Mouse (Mus musculus): ENCODE data around the gene Ccr6.

The Ccr6 gene

GRCm38 (mm10) chr17:8234537-8234936, 1.3 kb upstream of the Ccr6 start:
- DNase-seq, result no peak

DNA sequence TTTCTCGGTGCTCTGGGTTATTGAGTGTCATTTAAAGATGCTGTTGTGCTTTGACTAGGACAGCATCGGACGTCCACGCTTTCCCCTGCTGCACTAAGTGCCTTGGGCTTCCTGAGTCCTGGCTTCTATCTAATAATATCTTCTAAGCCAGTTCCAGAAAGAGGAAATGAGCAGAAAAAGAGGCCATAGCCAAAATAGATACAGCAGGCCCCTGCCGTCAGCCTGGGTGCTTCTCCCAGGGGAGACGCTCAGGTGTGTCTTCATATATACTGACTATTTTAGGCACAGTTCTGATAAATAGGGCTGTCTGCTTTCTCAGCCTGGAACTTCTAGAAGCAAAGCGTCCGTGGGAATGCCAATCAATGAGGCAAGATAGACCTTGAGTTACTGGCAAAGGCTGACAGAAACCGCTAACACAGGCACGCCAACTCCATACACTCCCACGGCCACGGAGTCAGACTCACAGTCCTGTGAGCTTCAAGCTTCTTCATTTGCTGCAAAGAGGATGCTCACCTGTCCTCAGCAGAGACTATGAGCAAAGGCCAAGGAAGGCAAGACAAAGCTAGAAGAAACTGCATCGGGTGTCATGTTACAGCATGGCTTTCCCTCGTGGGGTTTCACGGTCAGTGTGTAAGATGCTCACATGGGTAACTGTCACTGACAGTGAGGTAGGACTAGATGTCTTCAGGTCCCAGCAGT, 2.3 kb downstream of the Ccr6 start:
- no peak for DNase-seq

- no peak for DNase-seq
Measured at GRCm38 (mm10) chr17:8239561-8239960, 3.7 kb downstream of the Ccr6 start.

- DNase-seq, result no peak
Measured at GRCm38 (mm10) chr17:8240517-8240916, 4.7 kb downstream of the Ccr6 start.

- no peak for DNase-seq
Measured at GRCm38 (mm10) chr17:8241645-8242044, 5.8 kb downstream of the Ccr6 start.

GRCm38 (mm10) chr17:8242186-8242585, 6.3 kb downstream of the Ccr6 start:
- no peak for DNase-seq

DNA sequence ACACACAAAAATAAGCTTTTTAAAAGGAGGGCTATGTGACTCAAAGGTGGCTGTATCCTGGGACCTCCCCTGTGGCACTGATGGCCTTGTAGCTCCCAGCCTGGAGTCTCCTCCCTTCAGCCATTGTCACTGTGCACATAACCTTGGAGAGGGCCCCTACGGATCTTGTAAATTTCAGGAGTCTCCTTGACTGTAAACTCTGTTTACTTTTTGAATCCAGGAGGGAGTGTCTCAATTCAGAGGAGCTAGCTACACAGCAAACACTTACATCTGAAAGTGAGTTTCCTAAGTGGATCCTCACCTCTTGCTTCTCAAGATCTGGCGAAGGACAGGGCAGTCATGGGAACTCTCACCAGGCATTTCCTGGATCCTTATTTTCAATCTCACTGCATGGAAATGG, 8.3 kb downstream of the Ccr6 start:
- DNase-seq, result peak; percentile 31

- no peak for DNase-seq
Measured at GRCm38 (mm10) chr17:8246102-8246754, 10.4 kb downstream of the Ccr6 start.

- no peak for DNase-seq
Measured at GRCm38 (mm10) chr17:8251704-8252103, 15.9 kb downstream of the Ccr6 start.

GRCm38 (mm10) chr17:8254268-8254667, 18.4 kb downstream of the Ccr6 start:
- no peak for DNase-seq

DNA sequence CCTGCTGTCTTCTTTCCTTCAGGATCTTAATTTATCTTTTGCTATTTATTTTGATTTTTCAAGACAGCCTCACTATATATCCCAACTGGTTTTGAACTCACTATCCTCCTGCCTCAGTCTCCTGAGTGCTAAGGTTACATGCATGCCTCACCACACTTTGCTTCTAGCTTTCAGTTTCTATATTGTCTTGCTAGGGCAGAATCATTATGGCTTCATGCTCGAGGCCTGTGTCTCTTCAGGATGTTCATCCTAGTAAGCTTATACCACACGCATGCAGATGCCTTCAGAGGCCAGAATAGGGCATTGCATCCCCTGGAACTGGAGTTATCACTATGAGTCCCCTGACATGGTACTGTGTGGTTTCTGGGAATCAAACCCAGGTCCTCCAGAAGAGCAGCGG, 19.1 kb downstream of the Ccr6 start:
- no peak for DNase-seq

DNA sequence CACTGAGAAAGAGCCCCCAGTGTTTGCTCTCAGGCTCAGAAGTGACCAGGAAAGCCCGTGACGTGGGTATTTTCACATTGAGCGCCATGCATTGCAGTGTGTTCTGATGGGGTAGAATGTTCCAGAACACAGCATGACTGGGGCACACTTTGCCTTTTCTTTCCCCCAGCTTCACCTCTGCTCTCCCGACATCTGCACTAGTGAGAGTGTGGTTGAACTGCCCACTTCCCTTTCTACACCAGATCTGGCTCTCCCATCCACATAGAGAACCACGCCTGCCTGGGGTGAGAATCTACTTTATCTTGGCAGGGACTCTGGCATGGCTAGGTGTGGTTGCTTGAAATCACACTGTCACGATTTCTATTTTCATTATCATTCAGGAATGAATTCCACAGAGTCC, 19.7 kb downstream of the Ccr6 start:
- no peak for DNase-seq

DNA sequence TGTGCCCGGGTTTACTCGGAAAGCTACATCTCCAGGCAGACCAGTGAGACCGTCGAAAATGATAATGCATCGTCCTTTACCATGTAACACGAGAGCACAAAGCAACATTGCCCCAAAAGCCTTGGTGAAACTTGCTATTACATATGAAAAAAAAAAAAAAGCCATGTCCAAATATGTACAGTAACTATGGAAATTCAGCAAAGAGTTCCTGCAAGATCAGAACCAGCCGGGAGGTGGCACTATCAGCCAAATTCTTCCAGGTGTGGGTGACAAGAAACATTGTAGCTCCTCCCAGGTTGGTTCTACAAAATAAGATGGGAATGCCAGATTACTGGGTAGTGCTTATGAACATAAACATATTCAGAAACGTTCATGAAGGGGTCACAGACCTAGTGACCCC, 21.1 kb downstream of the Ccr6 start:
- DNase-seq, result peak; percentile 32

DNA sequence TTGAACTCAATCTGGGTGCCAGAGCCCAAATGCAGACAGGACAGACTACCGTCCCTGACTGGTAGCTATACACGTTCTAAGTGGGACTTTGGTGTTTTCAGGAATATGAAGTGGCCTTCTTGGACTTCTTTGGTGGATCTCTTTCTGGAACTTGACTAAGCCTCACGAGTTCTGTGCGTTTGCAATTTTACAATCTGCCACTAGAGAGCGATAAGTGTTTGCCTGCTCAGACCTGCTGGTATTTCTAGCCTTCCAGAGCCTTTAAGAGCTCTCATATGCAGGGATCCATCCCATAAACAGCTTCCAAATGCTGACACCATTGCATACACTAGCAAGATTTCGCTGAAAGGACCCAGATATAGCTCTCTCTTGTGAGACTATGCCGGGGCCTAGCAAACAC, 28.8 kb downstream of the Ccr6 start:
- DNase-seq, result peak; percentile 77

DNA sequence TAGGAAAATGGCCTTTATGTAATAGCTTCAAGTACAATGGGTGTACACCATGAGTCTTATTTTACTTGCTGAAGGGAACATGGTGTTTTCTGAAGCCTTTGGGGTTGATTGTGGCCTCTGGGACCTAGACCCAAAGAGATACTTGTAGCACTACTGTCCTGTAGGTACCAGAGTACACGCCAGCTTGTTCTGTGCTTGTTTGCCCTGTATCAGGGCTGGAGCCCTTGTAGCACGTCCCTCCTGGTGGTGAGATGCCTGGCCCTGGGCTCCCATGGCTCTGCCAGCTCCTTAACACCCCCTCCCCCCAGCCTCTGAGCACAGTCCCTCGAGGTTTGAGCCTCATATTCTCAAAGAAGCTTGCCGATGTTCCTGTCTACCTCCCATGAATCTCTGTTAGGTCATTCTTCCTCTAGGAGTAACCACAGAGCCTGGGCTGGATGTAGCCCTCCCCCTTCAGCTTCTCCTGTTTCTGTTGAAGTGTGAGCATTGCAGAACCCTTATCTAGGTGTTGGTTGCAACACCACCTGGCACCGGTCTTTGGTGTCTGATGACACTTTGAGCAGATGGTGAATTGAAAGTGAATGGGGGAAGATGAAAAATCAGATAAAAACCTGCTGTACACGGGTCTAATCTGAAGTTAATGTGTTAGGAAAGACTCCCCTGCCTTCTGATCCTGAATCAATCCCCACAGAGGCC, 36.4 kb downstream of the Ccr6 start:
- DNase-seq, result peak; percentile 46

DNA sequence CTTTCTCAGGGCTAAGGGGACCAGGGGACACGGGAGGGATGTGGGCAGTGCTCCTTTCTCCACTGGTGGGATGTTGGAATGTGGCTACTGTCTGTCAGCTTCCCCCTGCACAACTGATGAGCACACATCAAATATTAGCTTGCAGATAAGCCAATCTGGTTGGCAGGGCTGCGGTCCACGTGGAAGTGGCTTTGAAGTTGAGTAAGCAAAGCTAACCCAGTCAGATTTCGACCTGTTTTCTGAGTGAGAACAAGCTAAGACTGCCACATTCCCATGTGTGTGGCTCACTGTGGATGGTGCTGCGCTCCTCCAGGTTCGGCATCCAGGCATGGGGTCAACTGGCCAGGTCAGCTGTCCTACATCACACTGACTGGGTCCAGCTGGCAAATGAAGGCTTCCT, 37.1 kb downstream of the Ccr6 start:
- no peak for DNase-seq

DNA sequence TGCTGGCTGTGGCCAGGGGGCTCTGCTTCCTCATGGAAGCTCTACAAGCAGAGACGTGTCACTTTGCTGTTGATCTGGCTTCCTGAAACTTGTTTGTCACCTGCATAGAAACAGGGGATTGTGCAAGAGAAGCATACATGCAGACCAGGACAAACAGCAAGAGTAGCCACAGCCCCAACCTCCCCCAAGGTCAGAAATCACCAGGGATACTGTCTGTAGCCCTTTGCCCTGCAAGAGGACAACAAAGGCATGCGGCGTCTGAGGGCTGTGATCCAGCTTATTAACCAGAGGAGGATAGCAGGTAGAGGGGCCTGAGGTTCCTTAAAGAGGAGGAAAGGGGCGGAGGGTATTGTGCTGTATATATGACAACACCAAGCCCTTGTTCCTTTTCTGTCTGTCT, 40.2 kb downstream of the Ccr6 start:
- DNase-seq, result no peak

- no peak for DNase-seq
Measured at GRCm38 (mm10) chr17:8276680-8277079, 40.8 kb downstream of the Ccr6 start.

DNA sequence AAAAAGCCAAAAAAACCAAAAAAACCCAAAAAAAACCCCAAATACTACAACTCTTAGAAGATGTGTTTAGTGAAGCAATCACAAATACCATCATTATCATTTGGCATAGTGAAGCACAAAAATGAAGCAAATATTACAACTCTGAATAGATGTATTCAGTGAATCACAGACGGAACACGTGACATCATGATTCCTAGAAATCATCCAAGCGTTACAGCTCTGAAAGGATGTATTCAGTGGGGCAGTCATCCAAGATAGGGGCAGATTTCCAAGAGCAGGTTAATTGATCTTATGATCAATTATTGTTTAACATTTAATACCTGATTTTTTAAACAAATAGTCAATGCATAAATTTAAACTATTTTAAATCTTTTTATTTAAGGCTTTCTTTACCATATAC, 41.4 kb downstream of the Ccr6 start:
- DNase-seq, result no peak

DNA sequence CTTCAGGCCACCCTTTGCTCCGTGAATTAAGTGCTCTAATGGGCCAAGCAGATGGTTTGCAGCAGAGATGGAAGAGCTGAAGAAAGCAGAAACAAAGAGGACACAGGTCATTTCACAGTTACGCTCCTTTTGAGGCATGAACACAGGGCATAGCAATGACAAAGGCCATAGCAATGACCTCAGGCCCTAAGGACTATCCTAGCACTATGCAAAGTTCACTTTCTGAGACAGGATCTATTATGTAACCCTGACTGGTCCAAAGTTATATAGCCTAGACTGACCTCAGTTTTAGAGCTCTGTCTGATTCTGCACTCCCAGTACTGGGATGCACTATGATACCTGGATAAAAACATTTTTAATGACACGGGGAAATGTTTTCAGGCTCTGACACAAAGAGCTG, 42.5 kb downstream of the Ccr6 start:
- no peak for DNase-seq

DNA sequence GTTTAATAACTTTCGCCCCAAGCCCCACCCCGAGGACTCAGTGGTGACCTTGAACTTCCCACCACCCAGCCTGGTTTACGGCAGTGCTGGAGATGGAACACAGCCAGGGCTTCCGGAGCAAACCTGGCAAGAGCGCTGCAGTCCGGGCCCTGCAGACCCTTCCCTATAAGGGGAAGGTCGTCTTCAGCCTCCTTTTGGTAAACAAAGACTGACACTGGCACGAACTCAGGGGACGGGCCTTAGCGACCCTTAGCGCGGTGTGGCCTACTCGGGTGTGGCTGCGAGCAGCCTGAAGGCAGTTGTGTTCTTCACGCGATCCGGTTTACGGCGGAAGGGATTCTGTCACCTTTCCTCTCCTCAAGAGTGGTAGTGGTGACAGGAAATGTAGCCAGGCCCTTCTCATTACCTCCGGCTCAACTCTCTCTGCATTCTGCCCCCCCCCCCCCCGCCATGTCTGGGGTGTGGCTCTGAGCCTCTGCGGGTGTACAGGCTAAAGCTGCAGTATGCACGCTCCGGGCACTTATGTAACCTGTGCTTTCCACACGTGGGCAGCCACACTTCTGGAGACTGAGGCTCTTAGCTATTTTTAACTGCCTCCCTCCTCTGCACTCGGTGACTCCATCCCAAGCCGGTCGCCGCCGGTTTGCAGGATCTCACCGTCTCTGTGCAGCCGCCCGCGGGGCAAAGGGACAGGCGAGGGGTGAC, 47.1 kb downstream of the Ccr6 start, which contains the start of gene Mpc1:
Gene Mpc1, plus strand, starts transcription at position 84 of the 705 bp plus-strand sequence.
- peak; percentile 80 for DNase-seq

DNA sequence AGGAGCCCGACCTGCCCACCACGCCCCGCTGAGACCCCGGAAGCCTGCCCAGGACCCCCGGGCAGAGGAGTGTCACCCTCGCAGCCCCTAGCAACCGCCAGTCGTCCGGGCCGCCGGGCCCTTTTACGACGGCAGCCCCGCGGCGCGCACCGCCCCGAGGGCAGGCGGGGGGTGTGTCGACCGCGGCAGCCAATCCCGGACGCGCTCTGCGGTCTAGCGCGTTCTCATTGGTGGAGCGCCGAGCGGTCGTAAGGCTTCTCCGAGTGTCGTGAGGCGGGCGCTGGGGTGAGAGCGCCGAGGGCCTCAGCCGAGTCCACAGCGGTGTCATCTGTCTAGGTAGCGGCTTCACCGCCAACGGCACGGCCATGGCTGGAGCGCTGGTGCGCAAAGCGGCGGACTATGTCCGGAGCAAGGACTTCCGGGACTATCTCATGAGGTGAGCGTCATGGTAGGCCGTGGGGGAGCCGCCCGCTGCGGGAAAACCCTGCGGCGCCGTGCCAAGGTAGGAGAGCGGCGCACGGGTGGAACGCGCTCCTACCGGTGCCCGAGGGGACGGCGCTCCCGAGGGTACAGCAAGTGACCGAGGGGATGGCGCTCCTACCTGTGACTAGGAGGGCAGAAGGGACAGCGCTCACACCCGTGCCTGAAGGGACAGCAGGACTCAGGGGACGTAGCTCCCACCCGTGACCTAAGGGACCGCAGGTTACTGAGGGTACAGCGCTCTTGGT, 47.8 kb downstream of the Ccr6 start:
- DNase-seq, result peak; percentile 97

GRCm38 (mm10) chr17:8284254-8284661, 48.4 kb downstream of the Ccr6 start:
- DNase-seq, result peak; percentile 51
